Mouse (Mus musculus) kidney, postnatal 36 days (tissue): ENCODE measurements at regions not wholly inside any gene's neighbourhood (a gene's known extent, or its start where the extent isn't known, plus 50 kb on each side); places are given as distances from the start of the nearest gene placed in this dataset.

Experiments used
- DNase-seq, 2 experiments: peaks; one replicate each; pipeline ENCODE4 v3.0.0; 2021 to 2022; ENCODE audit warnings: mixed read lengths in 2 of 2

DNA sequence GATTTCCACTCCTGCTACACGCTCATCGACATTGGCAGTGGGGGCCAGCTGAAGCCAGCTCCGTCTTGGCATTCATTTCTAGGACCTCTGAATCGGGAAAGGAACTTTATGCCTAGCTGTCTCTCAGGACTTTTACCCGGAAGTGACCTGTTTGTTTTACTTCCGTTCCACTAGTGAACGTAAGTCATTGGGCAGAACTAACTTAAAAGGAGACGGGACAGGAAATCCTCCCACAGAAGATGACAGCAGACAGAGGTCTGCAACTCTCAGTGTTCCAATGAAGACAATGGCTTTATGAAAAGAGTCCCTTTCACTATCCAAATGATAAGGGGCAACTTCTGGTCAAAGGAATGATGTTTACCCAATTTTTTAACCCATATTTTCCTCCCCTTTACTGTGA, 155.5 kb downstream of the Sec61b start:
- peak in 1 of 2 experiments; percentile 16 for DNase-seq

DNA sequence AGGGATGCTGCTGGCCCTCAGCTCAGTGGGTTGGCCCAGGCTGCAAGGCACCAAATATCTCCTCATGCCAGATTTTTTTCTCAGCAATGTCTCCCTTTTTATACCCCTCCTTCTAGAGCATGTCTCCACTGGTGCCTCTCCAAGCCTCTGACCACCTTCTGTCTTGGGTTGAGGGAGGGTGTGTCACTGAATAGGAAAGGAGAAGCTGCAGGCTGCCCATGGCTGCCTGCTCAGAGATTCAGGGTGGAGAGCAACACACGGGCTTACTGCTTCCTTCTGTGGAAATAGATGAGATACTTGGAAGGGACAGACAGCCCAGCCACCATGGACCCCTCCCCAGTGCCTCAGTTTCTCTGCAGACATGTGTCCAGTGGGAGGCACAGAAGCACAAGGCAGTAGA, 156.0 kb downstream of the Sec61b start:
- no peak for DNase-seq

DNA sequence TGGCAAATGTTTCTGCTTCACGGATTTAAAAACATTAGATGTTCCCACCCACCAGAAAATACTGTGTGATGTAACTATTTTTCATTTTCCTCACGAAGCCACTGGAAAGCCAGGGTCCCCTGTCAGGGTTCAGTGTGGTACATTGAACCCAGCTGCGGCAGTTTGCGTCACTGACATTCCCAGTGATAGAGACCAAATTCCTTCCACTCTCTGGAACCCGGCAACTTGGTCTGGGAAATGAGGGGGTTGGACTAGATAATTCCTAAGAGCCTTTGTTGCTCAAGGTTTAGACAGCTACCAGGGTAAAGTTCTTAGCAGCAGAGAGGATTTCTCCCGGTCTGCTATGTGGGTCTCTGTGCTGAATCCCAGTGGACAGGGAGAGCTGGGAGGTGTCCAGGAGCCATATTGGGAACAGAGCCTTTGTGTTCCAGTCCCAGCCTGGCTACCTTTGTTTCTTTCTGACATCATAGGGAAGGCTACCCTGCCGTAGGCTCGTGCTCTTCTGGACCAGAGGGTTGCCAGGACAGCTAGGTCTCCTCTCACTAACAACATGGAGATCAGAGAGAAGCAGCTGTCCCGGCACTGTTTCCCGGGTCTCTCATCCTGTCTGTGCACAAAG, 164.5 kb downstream of the Sec61b start:
- no peak for DNase-seq

DNA sequence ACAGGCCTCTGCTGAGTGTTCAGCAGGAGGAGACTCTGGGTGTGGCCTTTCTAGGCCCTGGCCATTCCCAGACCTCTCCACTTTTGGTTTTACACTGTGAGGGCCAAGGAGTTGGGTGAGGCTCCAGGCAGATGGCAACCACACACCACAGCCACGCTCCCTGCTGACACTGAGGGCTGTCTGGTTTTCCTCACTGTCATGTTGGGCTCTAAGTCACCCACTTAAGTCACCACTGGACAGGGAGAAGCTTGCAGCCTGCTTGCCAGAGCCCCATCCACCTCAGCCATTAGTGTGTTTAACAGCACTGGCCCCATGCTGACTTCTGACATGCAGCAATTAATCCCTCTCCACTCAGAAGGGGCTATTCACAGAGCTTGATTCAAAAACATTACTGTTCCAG, 170.6 kb downstream of the Sec61b start:
- DNase-seq, result no peak

DNA sequence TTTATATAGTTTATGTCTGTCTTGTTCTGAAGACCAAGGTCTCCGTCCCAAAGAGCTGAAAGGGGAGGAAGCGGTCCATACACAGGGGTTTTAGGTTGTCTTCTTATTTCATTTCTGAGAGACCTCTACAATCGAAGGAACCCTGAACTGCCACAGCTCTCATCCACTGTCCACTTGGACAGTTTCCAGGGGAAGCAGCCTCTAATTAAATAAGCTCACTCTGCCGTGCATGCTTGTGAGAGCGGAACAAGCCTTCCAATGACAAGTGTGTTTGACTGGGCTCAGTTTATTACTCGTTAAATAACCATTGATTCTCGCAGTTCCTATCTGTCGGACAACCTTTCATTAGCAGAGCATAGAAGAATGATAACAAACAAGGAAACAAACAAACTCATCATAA, 174.2 kb downstream of the Sec61b start:
- DNase-seq, result peak in 1 of 2 experiments; percentile 4

DNA sequence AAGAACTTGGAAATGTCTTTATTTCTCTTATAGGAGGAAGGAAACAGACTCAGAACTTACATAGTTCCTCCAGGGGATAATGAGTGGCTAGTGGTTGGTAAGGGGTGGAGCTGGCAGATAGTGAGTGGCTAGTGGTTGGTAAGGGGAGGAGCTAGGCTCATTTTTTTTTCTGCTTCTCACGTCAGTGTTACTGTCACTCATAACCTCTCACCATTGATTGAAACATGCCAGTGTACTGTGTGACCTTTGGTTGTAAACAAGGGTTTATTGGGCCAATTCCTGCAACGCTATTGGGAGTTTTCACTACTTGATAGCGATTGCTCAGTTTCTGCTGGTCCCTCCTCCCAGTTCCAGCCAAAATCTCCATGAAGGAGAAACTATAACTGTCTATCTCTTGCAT, 175.5 kb downstream of the Sec61b start:
- DNase-seq, result no peak

DNA sequence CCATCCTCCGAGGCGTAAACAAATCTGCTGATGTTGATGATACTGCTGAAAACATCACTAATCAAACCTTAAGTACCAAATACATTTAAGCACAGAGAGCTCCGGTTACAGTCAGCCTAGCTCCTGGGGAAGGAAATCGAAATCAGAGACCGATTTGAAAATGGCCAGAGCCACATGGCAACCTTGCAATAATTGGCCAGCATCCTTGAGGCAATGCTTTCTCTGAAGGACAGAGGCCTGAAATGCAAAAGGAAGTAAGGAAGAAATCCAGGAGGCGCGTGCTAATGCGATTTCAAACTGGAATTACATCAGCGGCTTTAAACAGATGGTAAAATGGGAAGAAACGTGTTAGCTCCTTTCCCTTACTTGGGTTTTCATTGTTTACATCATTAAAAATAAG, 177.1 kb downstream of the Sec61b start:
- no peak for DNase-seq

DNA sequence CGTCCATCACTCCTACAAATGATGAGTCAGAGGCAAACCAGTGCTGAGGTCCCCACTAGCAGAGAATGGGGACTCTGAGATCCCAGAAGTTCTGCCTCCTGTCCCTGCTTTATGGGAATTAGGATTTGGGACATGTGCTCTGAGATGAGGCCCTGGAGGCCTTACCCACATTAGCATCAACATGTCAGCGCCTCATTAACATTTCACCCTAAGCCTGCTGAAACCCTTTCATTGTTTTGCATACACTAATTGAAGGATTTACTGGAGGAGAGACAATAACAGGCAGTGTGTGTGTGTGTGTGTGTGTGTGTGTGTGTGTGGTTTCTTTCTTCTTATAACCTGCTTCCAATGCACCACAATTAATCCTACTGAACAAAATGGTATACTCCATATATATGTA, 178.7 kb downstream of the Sec61b start:
- DNase-seq, result no peak

DNA sequence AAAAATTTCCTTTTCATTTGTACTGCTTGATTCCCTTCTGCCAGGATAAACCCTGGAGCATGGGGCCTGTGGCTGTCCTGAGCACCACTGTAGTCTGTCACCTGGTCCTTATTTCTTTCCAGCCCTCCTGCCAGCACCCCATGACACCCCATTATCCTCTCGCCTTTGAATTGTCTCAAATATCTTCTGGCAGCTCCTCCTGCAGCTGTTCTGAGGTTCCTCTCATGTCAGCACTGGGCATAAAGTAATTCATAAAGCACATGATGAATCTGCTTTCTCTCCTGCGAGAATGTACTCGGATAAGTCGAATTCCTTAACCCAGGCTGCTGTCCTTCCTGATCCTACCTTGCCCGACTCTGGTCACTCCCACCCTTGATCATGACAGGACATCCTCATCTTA, 195.1 kb downstream of the Sec61b start:
- no peak for DNase-seq

DNA sequence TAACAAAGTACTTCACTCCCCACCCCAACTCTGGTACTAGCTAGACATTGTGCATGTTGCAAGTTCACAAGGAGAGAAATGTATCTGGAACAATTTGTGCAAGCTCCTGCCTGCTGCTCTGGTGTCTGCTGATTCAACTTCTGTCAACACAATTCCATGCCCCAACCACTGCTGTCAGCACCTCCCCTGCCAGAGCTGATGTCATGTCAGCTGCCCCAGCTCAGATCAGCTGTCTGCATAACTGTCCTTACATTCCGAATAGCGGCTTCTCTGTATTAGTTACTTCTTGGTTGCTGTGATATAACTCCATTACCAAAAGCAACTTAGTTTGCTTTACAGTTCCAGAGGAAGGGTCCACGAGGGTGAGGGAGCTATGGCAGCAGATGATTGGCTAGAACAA, 196.0 kb downstream of the Sec61b start:
- DNase-seq, result no peak

DNA sequence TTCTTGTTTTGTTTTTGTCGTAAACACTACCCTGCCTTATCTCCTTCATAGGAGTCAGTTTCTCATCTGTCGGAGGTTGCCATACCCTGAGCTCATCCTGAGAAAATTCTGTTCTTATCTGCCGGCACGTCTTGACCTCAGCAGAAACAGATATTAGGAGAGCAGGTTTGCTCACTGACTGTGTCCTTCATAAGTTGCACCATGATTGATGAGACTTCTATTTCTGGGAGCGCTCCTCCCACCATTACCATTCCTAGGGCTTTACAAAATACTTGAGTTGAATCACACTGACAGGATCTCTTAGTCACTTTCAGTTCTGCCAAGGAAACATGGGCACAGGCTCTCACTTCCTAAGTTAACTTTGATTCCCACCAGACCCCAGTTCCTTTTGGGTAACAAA, 196.9 kb downstream of the Sec61b start:
- no peak for DNase-seq

DNA sequence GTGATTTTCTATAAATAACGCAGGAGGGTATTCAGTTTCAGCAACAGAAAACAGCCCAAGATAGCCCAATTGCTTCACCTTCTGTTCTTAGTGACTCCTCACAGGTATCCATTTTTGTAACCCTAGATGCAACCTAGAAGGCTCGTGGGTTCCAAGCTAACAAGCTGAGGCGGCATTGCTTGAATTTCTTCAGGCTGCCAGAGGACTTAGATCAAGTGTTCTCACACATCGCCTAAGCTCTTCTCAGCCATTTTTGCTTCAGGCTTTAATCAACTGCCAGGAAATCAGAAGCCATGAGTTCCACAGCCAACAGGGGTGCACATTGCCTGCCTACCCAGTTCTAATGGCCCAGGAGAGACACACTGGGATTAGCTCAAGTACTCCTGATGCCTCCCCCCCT, 206.7 kb downstream of the Sec61b start:
- no peak for DNase-seq

DNA sequence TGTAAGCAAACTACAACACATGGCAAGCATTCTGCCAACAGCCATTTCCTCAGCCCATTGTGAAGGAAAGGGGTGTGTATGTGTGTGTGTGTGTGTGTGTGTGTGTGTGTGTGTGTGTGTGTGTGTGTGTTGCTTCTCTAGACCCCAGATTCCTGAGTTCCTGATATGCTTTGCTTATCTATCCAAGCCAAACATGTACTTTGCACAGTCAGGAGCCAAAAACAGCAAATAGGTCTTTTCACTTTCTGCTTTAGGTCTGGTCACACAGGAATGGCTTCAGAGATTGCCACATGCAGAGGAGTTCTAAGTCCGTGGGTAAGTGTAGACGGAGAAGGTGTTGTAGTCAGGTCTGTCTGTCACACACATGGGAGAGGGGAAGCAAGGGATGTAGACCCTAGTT, 216.7 kb downstream of the Sec61b start:
- DNase-seq, result no peak

DNA sequence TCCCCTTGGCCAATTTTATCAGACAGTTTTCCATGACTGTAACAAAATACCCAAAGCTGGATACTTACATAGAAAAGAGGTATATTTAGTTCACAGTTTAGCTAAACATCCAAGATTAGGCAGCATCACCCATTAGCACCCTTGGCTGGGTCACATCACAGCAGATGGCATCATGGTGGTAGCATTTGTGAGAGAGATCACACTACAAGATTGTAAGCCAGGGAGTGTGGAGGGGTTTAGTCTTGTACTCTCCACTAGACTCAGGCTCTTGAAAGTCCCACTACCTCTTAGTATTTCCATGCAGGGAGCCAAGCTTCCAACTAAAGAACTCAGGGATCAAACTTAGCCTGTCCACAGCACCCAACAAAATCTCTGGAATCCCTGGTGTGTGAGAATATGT, 218.2 kb downstream of the Sec61b start:
- DNase-seq, result no peak

DNA sequence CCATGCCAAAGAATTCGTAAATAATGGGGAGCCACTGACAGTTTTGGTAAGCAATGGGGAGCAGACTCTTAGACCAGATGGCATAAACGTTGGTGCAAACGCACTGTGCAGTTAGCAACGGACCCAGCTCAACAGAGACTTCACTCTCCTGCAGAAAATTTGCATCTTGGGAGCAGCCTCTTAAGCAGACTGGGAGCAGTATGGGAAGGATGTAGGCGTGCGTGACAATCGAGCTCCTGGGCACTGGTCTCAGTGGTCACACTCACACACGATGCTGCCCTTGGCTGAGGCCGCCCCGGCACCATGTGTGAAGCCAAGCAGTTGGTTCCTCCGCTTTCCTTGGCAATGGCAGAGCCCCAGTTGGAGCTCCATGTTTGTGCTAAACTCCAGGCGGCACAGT, 218.8 kb downstream of the Sec61b start:
- DNase-seq, result no peak

DNA sequence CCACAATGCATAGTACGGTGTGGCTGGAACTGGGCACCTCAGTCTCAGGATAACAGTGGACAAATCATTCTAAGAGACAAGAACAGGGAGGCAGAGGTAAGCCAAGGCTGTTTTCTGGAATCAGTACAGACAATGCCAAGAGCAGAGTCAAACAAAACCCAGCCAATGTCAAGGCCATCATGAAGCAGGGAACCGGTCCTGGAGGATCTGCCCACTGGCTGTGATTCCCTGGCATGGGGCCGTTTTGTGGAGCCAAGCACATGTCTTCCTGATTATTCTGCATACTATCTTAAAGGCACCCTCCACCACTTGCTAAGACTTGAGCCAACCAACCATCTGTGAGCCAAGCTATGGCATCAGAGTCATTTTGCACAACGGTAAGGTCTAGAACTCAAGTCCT, 222.6 kb downstream of the Sec61b start:
- no peak for DNase-seq

DNA sequence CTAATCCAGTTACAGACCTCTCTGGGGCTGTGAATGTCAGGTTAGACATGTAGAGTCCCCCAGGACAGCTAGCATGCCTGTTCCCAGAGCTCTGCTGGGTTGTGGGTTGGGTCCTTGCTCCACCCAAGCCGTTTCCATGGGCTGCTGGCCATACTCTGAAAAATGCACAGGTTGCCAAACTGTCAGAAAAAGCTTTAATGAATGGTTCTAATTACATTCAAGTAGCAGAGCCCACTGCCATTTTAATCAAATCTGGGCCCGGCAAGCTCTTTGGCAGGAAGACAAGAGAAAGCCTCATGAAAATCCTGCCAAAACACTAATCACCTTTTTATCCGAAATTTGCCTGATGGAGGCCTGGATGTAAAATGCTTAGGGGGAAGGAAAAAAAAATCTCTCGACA, 224.1 kb downstream of the Sec61b start:
- DNase-seq, result no peak

DNA sequence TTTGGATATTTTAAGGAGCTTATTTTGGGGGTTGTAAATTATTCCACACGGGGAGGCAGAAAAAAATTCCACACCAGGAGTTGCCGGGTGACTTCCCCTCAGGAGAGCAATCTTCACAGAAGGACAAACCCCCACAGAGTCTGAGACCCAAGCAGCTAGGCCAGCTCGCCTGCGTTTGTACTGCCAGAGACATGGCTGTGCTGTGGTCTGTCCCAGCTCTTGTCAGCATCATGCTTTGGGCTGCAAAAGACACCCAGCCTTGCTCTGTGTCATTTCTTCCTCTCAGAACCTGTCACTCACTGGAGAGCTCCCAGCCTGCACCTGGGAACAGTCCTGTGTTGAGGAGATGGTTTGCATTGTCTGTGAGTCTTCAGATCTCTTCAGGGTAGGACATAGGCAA, 224.5 kb downstream of the Sec61b start:
- DNase-seq, result no peak

DNA sequence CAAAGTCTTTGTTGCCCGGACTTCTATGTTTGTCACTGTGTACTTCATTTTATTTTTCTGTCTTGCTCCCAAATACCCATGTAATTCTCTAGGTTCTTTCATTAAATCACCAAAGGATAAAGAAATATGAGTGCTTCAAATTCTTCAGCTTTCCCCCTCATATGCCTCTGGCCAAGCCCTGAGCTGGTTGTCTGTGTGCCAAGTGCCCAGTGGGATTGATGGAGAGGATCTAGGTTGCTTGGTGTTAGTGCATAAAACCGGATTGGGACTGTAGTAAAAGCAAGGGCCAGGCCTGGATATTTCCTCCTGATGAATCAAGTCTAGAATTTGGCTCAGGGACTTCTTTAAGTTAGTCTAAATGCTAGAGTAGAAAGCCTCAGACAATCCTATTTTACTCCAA, 229.0 kb downstream of the Sec61b start:
- no peak for DNase-seq

DNA sequence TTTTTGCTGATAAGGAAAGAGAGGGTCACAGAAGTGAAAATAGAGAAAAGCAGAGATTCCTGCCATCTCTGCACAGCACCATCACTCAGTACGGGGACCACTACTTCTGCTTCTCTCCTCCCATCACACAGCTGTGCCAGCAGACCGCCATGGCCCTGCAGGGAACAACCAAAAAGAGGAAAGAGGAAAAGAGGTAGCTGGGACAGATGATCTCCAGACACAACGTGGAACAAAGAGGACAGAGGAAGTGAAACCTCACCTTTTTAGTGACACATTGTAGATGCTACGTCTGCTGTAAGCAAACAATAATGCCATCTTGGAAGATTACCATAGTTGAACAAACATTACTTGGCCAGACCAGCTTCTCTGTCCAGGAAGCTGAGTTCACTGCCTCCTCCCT, 230.1 kb downstream of the Sec61b start:
- DNase-seq, result no peak

DNA sequence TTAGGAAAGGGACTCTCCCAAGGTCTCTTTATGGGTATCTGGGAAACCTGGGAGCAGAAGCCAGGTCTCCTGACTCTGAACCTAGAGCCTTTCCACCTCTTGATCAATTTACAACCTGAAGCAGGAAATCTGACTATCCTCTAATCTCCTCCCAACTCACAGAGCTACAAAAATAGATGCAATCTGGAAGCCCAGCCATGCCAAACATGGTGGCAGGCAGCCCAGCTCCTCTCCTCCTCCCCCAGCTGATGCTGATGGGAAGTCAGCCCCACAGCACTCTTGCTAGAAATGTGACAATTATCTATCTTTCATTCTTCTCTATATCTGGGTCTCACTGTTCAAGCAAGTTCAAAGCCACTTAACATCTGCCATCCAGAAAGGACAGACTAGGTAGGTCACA, 233.5 kb downstream of the Sec61b start:
- no peak for DNase-seq

DNA sequence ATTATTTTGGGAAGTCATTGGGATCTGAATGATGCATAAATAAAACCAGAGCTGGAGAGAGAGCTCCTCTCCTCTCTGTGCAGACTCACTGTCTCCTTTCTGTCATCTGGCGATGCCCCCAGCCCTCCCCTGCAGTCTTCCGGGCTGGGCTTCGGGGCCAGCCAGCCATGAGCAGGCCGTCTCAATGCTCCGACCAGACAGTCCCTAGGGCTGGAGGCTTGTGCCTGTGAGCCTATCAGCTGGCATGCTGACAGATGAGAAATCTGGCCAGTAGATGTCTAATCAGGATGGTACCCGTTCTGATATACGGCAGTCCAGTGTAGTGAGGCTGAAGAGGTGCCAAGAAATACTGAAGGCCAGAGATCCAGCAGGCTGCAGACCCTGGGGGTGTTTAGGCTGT, 238.9 kb downstream of the Sec61b start:
- no peak for DNase-seq

DNA sequence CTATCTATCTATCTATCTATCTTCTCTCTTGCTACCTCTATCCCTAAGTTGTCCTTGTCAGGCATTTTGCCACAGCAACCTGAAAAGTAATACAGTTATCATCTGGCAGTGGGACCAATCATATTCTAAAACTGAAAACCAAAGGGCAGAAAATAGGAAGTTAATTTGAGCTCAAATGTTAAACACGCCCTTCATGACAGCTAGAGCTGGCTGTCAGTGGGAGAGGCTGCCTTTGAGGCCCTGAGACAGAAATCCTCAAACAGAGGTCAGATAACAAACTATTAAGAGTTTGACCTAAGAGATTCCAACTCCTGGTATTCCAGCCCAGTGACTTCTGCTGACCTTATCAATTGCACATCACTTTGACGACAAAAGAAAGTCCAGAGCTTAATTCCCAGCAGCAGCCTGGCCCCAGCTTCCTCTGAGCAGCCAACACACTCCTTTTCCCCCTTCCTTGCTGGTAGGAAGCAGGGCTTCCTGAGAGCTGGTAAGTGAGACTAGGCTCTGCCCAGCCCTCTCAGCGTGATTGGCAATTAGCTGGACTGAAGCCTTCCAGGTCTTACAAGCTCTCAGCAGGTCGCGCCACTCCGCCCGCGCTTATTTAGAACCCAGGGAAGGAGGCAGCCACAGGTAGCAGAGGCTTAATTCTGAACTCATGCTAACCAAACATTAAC, 250.0 kb downstream of the Sec61b start:
- DNase-seq, result peak in 1 of 2 experiments; percentile 4

DNA sequence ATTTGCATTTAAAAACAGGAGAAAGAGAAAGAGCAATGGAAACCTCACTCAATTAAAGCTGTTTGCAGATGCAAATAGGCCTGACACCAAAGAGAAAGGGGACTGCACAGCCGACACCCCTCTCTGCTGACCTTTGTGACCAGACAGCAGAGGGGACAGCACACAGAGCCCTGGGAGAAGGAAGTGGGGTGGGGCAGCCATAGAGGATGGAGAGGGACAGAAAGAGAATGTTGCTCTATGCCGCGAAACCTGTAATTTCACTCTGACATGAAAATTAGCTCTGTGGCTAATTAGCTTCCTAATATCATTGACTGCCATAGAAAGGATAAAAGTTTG, 250.5 kb downstream of the Sec61b start:
- no peak for DNase-seq

DNA sequence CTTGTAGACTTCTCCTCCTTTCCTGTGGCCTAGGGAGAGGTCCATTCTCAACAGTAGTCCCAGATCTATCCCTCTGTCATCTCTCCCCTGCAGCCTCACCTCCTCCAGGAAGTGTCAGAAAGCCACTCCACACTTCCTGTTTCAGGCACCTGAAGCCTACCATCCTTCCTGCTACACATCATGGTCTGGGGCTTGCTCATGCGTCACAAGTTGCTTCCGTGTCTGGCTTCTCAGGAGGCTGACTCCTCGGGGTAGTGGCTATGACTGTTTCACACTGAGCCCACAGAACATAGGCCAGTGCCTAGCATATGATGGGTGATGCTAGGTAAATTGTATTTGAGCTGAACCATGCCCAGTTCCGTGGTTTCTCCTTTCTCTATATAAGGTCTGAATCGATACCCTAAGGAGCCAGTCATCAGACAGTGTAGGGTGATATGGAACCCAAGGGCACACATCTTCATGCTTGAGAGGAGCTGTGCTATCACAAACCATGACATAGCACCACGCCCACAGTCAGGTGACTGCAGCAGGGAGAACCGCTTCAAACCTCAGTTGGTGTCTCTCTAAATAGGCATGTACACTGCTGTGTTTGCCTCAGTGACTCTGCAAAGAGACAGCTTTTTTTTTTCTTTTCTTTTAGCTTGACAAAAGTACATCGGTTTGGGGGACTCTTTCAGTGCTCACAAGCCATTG, 272.2 kb downstream of the Sec61b start:
- DNase-seq, result no peak
